13 mouse cellular contexts compared by ENCODE assay signal in genomic region chr3:95700233-95700681, GRCm38 (mm10). TPM values are rescaled to one million over a fixed set of nuclear protein-coding genes. Genes with fewer than 3 reads are reported as not detected.
DNase-seq lines count a peak whose midpoint lies in the region; TF ChIP-seq lines count a peak whose summit lies in the region.
"Had no signal": no experiment of that assay in that cellular context is flagged by ENCODE, and none has a peak within 500 bp of the region (broad histone marks: within the 10 kb centered on the region; RNA-seq: fewer than 3 reads in every experiment).

No protein-coding gene starts in this region.

- H3K36me3 ChIP-seq in testis, adult 2 months (ENCODE audit: control insufficient read depth, insufficient read depth, low read length), result no peaks in the 10 kb centered on the region
- H3K36me3 ChIP-seq: midbrain, embryonic 15.5 days had no signal

- H3K4me3 ChIP-seq in gastrocnemius, adult 2 months, result no peak overlapping the region
- no peak overlapping the region for H3K4me3 ChIP-seq in testis, adult 2 months (ENCODE audit: control insufficient read depth, low read depth, low read length)
- H3K4me3 ChIP-seq: erythroblast, embryonic 14.5 days; midbrain, embryonic 15.5 days had no signal

- H3K27me3 ChIP-seq in testis, adult 2 months (ENCODE audit: control insufficient read depth, insufficient read depth, low read length), result no peaks in the 10 kb centered on the region
- H3K27me3 ChIP-seq: CH12.LX; midbrain, embryonic 15.5 days had no signal

- peaks cover 12% of the 10 kb centered on the region for H3K4me1 ChIP-seq in testis, adult 2 months (ENCODE audit: control insufficient read depth, insufficient read depth, low read length)

- no peak for TF ChIP-seq POLR2A in testis, adult 2 months (IDR thresholded peaks at IDR 0.05; ENCODE audit: control insufficient read depth, low read depth, low read length)

- DNase-seq in heart, adult 18-20 months, result peak; percentile 54 to 59
- no peak for DNase-seq in heart, adult 9 months (ENCODE audit: low spot score in 2 of 2)
- DNase-seq in lung, postnatal 10 days, result peak; percentile 60
- DNase-seq in lung, adult 18-20 months, result no peak
- DNase-seq in gastrocnemius, adult 2 months, result peak; percentile 79
- no peak for DNase-seq in right cerebral cortex, postnatal 36 days (ENCODE audit: low spot score in 2 of 2)
- no peak for DNase-seq in ovary, adult 18-20 months (ENCODE audit: low spot score)
- DNase-seq: right cerebral cortex, postnatal 14 days had no signal

- H3K27ac ChIP-seq in gastrocnemius, adult 2 months, result peak overlapping the region; percentile 88
- H3K27ac ChIP-seq in testis, adult 2 months (ENCODE audit: control insufficient read depth, insufficient read depth, low read depth, low read length), result 0 out of 2 replicates have a peak overlapping the region, but pooled peaks have one; percentile 9
- H3K27ac ChIP-seq: midbrain, embryonic 15.5 days had no signal

- intact Hi-C loops in gastrocnemius, adult 2 months (cut with DNase I), result no loop called here

- no peak for TF ChIP-seq CTCF in gastrocnemius, adult 2 months (IDR thresholded peaks at IDR 0.05)
- TF ChIP-seq CTCF in testis, adult 2 months (IDR thresholded peaks at IDR 0.05; ENCODE audit: control insufficient read depth, insufficient read depth, insufficient replicate concordance, low read depth, low read length), result no peak

RNA-seq across cellular contexts. Expression of gene Adamtsl4, which starts 12.5 kb away (rescaled TPM):
- total RNA-seq in heart, adult 18-20 months (2021), result 10 to 100 TPM; 39.1 to 40.6 TPM
- total RNA-seq in gastrocnemius, adult 2 months (2021), result 10 to 100 TPM; 17.2 to 32.0 TPM
- 0.74 and 2.3 TPM in 2 replicates for polyA plus RNA-seq in testis, adult 2 months (2012; rRNA removed)
- total RNA-seq: hematopoietic stem cell, adult 5-6 weeks had no signal

RNA-seq across cellular contexts. Expression of gene Ecm1, which starts 39.1 kb away (rescaled TPM):
- 10 to 100 TPM; 46.4 to 52.7 TPM for total RNA-seq in heart, adult 18-20 months (2021)
- total RNA-seq in gastrocnemius, adult 2 months (2021), result 10 to 100 TPM; 18.0 to 23.0 TPM
- 26.7 and 37.2 TPM in 2 replicates for polyA plus RNA-seq in testis, adult 2 months (2012; rRNA removed)

RNA-seq across cellular contexts. Expression of gene Mcl1, which starts 41.7 kb away (rescaled TPM):
- 100 to 1,000 TPM; 159 to 167 TPM for total RNA-seq in heart, adult 18-20 months (2021)
- 100 to 1,000 TPM; 110 to 123 TPM for total RNA-seq in gastrocnemius, adult 2 months (2021)
- polyA plus RNA-seq in testis, adult 2 months (2012; rRNA removed), result 27.4 and 40.2 TPM in 2 replicates

RNA-seq across cellular contexts. Expression of gene Tars2, which starts 59.7 kb away (rescaled TPM):
- total RNA-seq in heart, adult 18-20 months (2021), result 10 to 100 TPM; 44.4 to 49.4 TPM
- 10 to 100 TPM; 23.0 to 30.8 TPM for total RNA-seq in gastrocnemius, adult 2 months (2021)
- polyA plus RNA-seq in testis, adult 2 months (2012; rRNA removed), result 24.7 and 25.7 TPM in 2 replicates

Comparison
In these comparisons a context has a peak if more than half of its experiments do, and no peak if none do; other contexts are left out.
1. DNase-seq: peak in heart, adult 18-20 months (2 of 2), lung, postnatal 10 days (single experiment) and gastrocnemius, adult 2 months (single experiment); none in heart, adult 9 months (0 of 2), lung, adult 18-20 months (0 of 2), right cerebral cortex, postnatal 36 days (0 of 2) and ovary, adult 18-20 months (single experiment).